Mouse (Mus musculus): ENCODE measurements around the gene Gnb1. TPM values are rescaled to one million over a fixed set of nuclear protein-coding genes. Genes with fewer than 3 reads are reported as not detected.
A peak's percentile ranks its signal among the peaks of the same experiment; 100 is the strongest.
"Not testable (repeated sequence)": the region's sequence is repeated elsewhere in the genome, so short reads cannot be mapped to it uniquely, and the experiment has no call there.

The Gnb1 gene
- polyA plus RNA-seq, 1 experiment from 2014 or later, result 751 TPM

DNA sequence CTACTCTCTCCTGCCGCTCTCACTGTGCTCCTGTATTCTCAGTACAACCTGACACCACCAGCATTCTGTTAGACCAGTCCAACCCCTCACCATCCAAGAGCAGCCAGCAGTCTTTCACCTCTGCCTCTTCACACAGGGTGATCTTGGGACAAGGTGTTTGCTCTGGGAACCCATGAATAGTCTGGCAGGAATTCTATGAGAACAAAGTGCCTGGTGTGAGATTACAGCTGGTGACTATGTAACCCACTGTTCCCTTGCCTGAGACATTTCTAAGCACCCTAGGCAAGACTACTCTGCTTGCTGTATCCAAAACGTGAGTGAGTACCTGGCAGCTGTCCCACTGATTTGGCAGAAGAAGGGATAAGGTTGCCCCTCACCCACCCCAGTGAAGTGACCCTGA is 69.8 kb downstream of the Gnb1 start:
- no peak overlapping the region for H3K4me2 ChIP-seq (replicated peaks)
- no peaks in the 10 kb centered on the region for H3K9me3 ChIP-seq
- H3K27me3 ChIP-seq, result no peaks in the 10 kb centered on the region
- peaks cover 52% of the 10 kb centered on the region for H3K36me3 ChIP-seq
- H3K4me1 ChIP-seq, result peaks cover 33% of the 10 kb centered on the region
- 0 out of 2 replicates have a peak overlapping the region, but pooled peaks have one; percentile 8 for H3K27ac ChIP-seq (replicated peaks)
- no peak overlapping the region for H3K4me3 ChIP-seq
- no peak for ATAC-seq (ENCODE audit: low FRiP score, low read depth)
- H3K9ac ChIP-seq (replicated peaks), result no peak overlapping the region
- 62% methylated on average over 2 of the region's 2 CpGs for WGBS

DNA sequence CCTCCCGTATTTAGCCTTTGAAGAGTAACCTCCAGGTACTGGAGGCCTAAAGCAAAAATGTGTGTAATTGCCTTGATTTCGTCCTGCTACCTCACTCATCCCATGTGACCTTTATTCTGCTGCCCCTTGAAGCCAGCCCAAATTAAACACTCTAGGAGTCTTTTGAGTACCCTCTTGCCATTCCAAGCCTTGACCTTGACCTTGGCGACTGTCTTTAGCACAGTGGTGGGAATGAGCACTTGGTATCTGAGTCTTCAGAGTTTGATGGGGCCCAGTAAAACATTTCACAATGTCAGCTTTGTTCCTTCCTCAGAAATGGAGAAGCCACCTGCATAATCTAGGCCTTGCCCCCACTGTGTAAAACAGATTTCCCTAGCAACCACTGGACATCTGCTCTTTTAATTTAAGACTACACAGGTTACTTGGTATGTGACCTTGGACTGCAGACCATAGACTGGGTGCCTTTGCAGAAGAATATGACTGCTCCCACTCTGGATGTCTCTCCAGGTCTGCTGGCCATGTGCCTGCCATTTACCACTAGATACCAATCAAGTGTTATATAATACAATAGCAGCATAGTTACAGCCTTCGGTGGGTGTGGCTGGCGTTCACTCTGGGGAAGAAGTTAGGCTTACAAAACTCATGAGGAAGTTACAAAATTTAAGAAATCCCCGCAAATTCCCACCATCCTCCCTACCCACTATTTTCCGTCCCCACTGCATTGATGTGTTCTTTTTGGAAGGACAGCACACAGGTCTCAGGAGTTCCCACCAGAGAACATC is 70.7 kb downstream of the Gnb1 start, which contains the start of gene Nadk:
Gene Nadk (plus strand): TSS at position 718 of the 782 bp plus-strand sequence.
- H3K27ac ChIP-seq (replicated peaks), result peak within 1 kb of the TSS; percentile 92
- H3K4me1 ChIP-seq, result peaks cover 33% of the 10 kb centered on the region
- H3K4me3 ChIP-seq, result peak within 1 kb of the TSS; percentile 85
- no peaks in the 10 kb centered on the region for H3K27me3 ChIP-seq
- peak within 1 kb of the TSS; percentile 75 for H3K4me2 ChIP-seq (replicated peaks)
- H3K9me3 ChIP-seq, result no peaks in the 10 kb centered on the region
- ATAC-seq (ENCODE audit: low FRiP score, low read depth), result no peak
- peak within 1 kb of the TSS; percentile 48; the same call in 1 of the 2 replicates for H3K9ac ChIP-seq (replicated peaks)
- 78% methylated on average over 7 of the region's 7 CpGs for WGBS
- peaks cover 43% of the 10 kb centered on the region for H3K36me3 ChIP-seq

DNA sequence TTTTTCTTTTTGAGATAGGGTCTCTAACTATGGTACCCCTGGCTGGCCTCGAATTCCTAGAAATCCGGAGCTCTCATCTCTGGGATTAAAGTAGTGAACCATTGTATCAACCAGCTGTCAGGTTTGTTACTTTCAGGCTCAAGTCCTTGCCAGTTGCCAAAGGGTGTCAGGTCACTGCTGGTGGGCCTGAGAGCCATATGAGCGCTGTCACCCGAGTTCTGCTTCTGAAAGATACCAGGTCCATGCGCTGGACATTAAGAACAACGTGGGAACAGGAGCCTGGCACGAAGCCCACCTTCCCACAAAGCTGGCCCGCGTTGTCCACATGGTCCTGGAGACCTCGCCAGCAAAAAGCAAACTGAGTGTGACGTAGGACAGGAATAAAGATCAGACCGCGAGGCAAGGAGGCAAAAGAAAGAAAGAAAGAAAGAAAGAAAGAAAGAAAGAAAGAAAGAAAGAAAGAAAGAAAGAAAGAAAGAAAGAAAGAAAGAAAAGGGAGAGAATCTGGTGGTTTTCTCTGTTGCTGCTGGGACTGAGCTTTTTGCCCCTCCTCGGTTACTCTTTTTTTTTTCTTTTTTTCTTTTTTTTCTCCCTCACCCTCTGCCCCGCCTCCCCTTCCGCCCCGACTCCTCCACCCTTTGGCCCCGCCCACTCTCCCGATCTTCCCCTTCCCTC is 71.7 kb downstream of the Gnb1 start:
- peak overlapping the region; percentile 48; the same call in 1 of the 2 replicates for H3K9ac ChIP-seq (replicated peaks)
- no peaks in the 10 kb centered on the region for H3K9me3 ChIP-seq
- peaks cover 33% of the 10 kb centered on the region for H3K36me3 ChIP-seq
- peak overlapping the region; percentile 75 for H3K4me2 ChIP-seq (replicated peaks)
- H3K27ac ChIP-seq (replicated peaks), result peak overlapping the region; percentile 92
- peaks cover 33% of the 10 kb centered on the region for H3K4me1 ChIP-seq
- no peak for ATAC-seq (ENCODE audit: low FRiP score, low read depth)
- H3K4me3 ChIP-seq, result peak overlapping the region; percentile 85
- WGBS, result 3% methylated on average over 18 of the region's 19 CpGs
- no peaks in the 10 kb centered on the region for H3K27me3 ChIP-seq

DNA sequence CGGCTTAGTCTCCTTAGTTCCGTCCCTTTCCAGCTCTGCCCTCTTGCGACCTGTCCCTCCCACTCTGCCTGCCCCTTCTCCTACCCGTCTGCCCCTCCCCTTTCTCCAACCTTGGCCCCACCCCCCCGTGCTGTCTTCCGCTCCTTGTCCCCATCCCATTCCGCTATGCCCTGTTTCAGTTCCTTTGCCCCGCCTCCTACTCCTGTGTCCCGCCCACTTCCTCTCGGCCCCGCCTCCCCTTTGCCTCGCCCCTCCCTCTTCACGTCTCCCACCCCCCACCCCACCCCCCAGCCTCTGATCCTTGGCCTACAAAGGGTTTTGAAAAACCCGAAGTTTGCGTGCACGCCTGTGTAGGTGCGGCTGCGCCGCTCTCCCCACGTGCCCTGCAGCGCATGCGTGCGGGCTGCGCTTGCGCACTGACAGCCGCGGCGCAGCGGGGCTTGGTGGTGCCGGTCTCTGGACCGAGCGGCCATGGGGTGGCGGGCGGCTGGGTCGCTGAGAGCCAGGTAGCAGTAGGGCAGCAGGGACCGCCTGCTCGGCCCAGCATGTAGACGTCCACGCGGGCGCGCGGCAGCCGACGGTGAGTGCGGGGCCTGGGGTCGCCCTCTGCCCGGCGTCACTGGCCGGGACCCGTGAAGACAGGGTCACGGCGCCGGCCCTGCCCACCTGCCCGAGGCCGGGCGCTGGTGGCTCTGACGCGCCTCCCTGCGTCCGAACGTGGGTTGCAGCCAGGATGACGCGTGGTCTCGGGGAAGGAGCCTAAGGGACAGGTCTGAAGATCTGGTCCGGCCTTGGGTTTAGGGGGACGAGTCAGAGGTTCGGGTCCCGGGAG is 72.5 kb downstream of the Gnb1 start:
- Histone ChIP-seq H3K4me3 (peak overlapping the region; percentile 85), H3K36me3 (peaks cover 27% of the 10 kb centered on the region), H3K9me3 (no peaks in the 10 kb centered on the region), H3K4me2 (replicated peaks) (peak overlapping the region; percentile 75), H3K27ac (replicated peaks) (peak overlapping the region; percentile 92), H3K27me3 (no peaks in the 10 kb centered on the region), H3K4me1 (peaks cover 33% of the 10 kb centered on the region), H3K9ac (replicated peaks) (peak overlapping the region; percentile 75)
- peak; percentile 96 for ATAC-seq (ENCODE audit: low FRiP score, low read depth)
- under 1% methylated on average over 68 of the region's 69 CpGs for WGBS

DNA sequence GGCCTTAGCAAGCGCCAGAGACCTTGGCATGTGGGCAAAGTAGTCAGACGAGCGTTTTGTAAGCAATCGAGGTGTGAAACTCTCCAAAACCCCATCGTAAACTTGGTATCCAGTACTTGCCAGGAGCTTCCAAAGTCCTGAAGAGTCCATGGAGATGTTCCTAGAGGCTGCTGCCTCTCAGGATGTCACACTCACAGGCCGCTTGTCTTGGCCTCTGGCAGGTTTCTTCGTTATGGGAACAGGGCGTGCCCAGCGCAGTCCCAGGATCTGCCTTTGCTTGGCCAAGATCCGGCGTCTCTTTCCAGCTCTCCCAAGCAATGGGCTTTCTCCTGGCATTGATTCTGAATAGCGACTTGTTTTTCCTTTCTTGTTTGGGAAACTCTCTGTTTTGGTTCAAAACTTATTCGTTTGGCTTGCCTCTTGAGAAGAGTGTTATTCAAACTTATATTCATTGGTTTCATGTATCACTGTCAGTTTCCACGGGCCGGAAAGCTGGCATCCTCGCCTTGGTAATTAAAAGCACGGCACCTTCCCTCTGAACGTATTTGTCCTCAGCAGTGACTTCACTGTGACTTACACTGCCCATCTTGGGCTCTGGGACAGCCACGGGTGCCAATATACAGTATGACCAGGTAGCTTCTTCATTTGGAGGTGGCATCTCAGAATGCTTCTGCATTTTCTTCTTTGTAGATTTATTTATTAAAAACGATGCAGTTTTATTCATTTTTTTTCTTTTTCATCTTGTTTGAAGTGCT is 73.3 kb downstream of the Gnb1 start:
- H3K9ac ChIP-seq (replicated peaks), result peak overlapping the region; percentile 75
- H3K27ac ChIP-seq (replicated peaks), result peak overlapping the region; percentile 92
- H3K36me3 ChIP-seq, result peaks cover 18% of the 10 kb centered on the region
- H3K27me3 ChIP-seq, result no peaks in the 10 kb centered on the region
- H3K4me2 ChIP-seq (replicated peaks), result peak overlapping the region; percentile 75
- peaks cover 33% of the 10 kb centered on the region for H3K4me1 ChIP-seq
- H3K9me3 ChIP-seq, result no peaks in the 10 kb centered on the region
- ATAC-seq (ENCODE audit: low FRiP score, low read depth), result no peak
- peak overlapping the region; percentile 85 for H3K4me3 ChIP-seq
- 19% methylated on average over 20 of the region's 20 CpGs for WGBS

DNA sequence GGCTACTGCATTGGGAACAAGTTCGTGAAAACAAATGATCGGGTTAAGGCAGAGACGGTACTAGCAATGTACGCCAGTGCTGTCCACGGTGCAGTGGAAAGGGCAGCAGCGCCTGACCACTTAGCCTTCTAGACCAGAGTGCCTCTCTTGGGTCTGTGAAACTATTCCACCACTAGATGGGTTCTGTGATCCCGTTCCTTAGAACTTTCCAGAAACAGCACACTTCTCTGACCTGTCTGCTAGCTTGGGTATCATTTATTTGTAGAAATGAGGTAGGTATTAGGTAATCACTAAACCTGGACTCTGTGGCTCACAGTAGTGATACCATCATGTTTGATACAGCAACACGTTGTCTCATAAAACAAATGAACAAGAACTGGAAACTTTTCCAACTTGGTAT is 75.4 kb downstream of the Gnb1 start:
- no peak for ATAC-seq (ENCODE audit: low FRiP score, low read depth)
- no peaks in the 10 kb centered on the region for H3K36me3 ChIP-seq
- H3K4me1 ChIP-seq, result peaks cover 29% of the 10 kb centered on the region
- H3K9ac ChIP-seq (replicated peaks), result no peak overlapping the region
- no peaks in the 10 kb centered on the region for H3K9me3 ChIP-seq
- H3K27ac ChIP-seq (replicated peaks), result no peak overlapping the region
- 85% methylated on average over 8 of the region's 8 CpGs for WGBS
- H3K4me3 ChIP-seq, result no peak overlapping the region
- H3K27me3 ChIP-seq, result no peaks in the 10 kb centered on the region
- H3K4me2 ChIP-seq (replicated peaks), result no peak overlapping the region

DNA sequence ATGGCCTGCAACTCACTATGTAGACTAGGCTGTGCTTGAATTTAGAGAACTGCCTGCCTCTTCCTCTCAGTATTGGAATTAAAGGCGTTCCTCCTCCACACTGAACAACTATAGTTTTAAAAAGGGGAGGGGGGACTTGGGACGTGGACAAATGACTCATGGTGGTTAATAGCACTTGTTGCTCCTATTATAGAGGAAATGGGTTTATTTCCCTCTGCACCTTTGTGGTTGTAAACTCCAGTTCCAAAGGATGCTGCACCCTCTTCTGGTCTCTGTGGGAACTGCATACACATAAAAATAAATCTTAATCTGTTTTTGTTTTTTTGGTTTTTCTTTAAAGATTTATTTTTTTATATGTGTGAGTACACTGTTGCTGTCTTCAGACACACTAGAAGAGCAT is 77.0 kb downstream of the Gnb1 start:
- no peak overlapping the region for H3K9ac ChIP-seq (replicated peaks)
- no peak for ATAC-seq (ENCODE audit: low FRiP score, low read depth)
- H3K4me1 ChIP-seq, result peaks cover 16% of the 10 kb centered on the region
- WGBS, result 40% methylated on average over 2 of the region's 2 CpGs
- no peak overlapping the region for H3K4me2 ChIP-seq (replicated peaks)
- H3K9me3 ChIP-seq, result no peaks in the 10 kb centered on the region
- H3K27me3 ChIP-seq, result no peaks in the 10 kb centered on the region
- no peaks in the 10 kb centered on the region for H3K36me3 ChIP-seq
- no peak overlapping the region for H3K27ac ChIP-seq (replicated peaks)
- no peak overlapping the region for H3K4me3 ChIP-seq

DNA sequence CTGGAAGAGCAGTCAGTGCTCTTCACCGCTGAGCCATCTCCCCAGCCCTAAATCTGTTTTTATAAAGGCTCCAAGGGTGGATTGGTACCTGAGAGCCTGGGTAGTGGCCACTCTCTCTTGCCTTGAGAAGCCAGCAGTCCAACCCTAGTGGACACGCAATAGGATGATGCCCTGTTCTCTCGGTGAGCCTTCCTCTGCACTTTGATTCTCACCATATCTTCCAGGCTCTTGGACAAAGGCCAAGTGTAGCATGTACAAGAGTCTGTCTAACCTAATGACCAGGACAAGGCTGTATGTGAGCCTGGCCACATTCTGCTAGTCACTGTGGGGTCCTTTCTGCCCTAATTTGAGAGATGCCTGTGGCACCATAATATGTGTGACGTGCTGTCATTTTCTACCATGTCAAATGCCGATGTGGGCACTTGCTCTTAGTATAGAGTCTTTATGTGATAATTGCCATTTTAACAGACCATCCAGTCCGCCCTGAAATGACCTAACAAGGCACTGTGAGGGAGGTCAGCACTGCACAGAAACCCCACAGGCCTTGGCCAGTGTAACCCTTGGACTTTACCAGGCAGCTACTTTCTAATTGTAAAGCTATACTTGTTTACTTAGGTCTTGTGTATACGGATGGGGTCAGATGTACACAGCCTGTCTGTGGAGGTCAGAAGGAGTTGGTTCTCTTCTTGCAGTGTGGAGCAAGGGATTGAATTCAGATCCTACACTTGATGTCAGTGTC is 77.6 kb downstream of the Gnb1 start:
- ATAC-seq (ENCODE audit: low FRiP score, low read depth), result no peak
- Histone ChIP-seq H3K4me3 (no peak overlapping the region), H3K4me2 (replicated peaks) (no peak overlapping the region), H3K9ac (replicated peaks) (no peak overlapping the region), H3K9me3 (no peaks in the 10 kb centered on the region), H3K27ac (replicated peaks) (no peak overlapping the region), H3K27me3 (no peaks in the 10 kb centered on the region), H3K36me3 (no peaks in the 10 kb centered on the region), H3K4me1 (peaks cover 16% of the 10 kb centered on the region)
- WGBS, result 91% methylated on average over 7 of the region's 7 CpGs

DNA sequence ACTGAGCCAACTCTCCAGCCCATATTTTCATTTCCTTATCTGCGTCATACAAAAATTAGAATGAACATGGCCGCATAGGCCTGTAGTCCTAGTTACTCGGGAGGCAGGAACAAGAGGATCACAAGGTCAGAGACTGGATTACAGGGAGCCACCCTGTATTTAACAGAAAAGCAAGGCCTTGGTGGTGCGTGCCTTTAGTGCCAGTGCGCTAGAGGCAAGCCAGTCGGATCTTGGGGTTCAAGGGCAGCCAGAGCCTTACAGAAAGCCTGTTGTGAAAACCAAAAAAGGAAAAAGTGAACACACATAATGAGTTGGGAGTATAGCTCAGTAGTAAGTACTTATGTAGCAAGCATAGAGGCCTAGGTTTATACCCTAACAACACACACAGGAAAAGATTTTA is 78.7 kb downstream of the Gnb1 start:
- H3K4me2 ChIP-seq (replicated peaks), result no peak overlapping the region
- H3K4me1 ChIP-seq, result peaks cover 11% of the 10 kb centered on the region
- no peaks in the 10 kb centered on the region for H3K9me3 ChIP-seq
- WGBS, result 92% methylated on average over 6 of the region's 6 CpGs
- ATAC-seq (ENCODE audit: low FRiP score, low read depth), result no peak
- H3K36me3 ChIP-seq, result no peaks in the 10 kb centered on the region
- H3K27me3 ChIP-seq, result no peaks in the 10 kb centered on the region
- H3K4me3 ChIP-seq, result no peak overlapping the region
- no peak overlapping the region for H3K27ac ChIP-seq (replicated peaks)
- H3K9ac ChIP-seq (replicated peaks), result no peak overlapping the region

DNA sequence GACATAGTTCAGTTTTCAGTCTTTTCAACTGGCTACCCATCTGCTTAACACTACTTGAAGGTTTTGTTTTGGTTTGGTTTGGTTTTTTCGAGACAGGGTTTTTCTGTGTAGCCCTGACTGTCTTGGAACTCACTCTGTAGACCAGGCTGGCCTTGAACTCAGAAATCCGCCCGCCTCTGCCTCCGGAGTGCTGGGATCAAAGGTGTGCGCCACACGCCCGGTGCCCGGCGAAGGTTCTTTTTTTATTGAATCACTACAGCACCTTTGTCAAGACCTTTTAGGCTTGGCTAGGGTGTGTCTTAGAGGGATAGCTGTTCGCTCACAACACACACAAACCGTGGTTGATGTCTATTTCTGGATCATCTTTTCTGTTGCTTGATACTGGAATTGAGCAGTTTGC is 79.2 kb downstream of the Gnb1 start:
- H3K9me3 ChIP-seq; H3K9ac ChIP-seq (replicated peaks); H3K4me2 ChIP-seq (replicated peaks); H3K36me3 ChIP-seq; H3K4me1 ChIP-seq; ATAC-seq (ENCODE audit: low FRiP score, low read depth); H3K27ac ChIP-seq (replicated peaks); H3K4me3 ChIP-seq; H3K27me3 ChIP-seq: not testable (repeated sequence)
- 89% methylated on average over 11 of the region's 11 CpGs for WGBS

DNA sequence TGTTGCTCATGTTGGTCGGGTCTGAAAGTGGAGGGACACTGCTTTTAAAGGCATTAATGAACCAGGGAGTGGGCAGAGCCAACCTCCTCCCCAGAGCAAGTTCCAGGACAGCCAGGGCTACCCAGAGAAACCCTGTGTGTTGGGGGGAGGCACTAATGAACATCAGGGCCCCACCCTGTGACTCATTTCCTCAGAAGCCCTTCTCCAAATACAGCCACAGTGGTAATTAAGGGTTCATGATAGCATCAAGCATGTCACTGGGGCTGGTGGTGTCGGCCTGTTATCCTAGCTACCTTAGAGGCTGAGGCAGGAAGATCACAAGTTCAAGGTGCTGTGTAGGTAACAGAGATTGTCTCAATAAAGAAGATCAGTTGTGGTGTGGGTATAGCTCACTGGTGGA is 80.3 kb downstream of the Gnb1 start:
- peaks cover 8% of the 10 kb centered on the region; the same call in 1 of the 2 replicates for H3K36me3 ChIP-seq
- no peaks in the 10 kb centered on the region for H3K27me3 ChIP-seq
- ATAC-seq (ENCODE audit: low FRiP score, low read depth), result no peak
- no peak overlapping the region for H3K27ac ChIP-seq (replicated peaks)
- no peak overlapping the region for H3K9ac ChIP-seq (replicated peaks)
- 0 out of 2 replicates have a peak, but pooled peaks cover 4% of the 10 kb centered on the region for H3K4me1 ChIP-seq
- no peaks in the 10 kb centered on the region for H3K9me3 ChIP-seq
- no peak overlapping the region for H3K4me3 ChIP-seq
- 86% methylated on average over 2 of the region's 2 CpGs for WGBS
- no peak overlapping the region for H3K4me2 ChIP-seq (replicated peaks)

All from midbrain, embryonic 12.5 days (tissue).